Mouse (Mus musculus) heart, adult 2 months (tissue): ENCODE measurements around the gene Tcta.

Source experiments
- CTCF ChIP-seq: fragments of 200-600 bp; IDR thresholded peaks from 2 replicates; pipeline ENCODE4 v1.8.1; 2022; ENCODE audit warnings: antibody characterized with exemption, mild to moderate bottlenecking, moderate library complexity
- POLR2A ChIP-seq: fragments of 200-500 bp; IDR thresholded peaks from 2 replicates; pipeline ENCODE4 v1.6.1; 2011; ENCODE audit warnings: mild to moderate bottlenecking, low read depth, low read length, control low read depth; ENCODE audit not compliant: insufficient read depth

- no peak for TF ChIP-seq CTCF
- TF ChIP-seq POLR2A: no peak
Observed at GRCm38 (mm10) chr9:108348290-108348680, 42.3 kb upstream of the Tcta start.
